Comparison of ENCODE assay signal across 11 mouse cellular contexts in the genomic region with DNA sequence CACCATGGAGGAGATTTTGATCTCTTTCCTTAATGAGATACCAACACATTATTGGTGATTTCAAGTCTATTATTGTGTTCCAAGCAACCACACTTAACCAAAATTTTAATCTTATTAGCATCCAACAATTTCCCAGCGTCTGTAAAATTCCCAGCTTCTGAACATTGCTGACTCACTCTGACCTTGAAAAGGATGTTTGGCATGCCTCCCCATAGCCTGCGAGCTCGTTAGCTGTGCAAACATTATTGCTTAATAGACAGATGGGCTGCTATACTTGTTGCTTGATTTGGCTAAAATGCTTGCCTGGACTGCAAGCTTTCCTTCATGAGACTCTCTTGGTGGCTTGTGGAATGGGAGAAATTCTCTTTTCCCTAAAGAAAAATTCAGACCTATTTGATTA. TPM values are rescaled to one million over a fixed set of nuclear protein-coding genes. Genes with fewer than 3 reads are reported as not detected.
A peak's percentile ranks its signal among the peaks of the same experiment; 100 is the strongest.
DNase-seq lines count a peak whose midpoint lies in the region; TF ChIP-seq lines count a peak whose summit lies in the region.
"Had no signal": no experiment of that assay in that cellular context is flagged by ENCODE, and none has a peak within 500 bp of the region (broad histone marks: within the 10 kb centered on the region; RNA-seq: fewer than 3 reads in every experiment).

No protein-coding gene starts in this region.

- TF ChIP-seq CTCF in cerebellum, adult 2 months (IDR thresholded peaks at IDR 0.05; ENCODE audit: borderline replicate concordance, insufficient read depth, low read depth, low read length): no peak

- H3K4me1 ChIP-seq in cerebellum, adult 2 months (ENCODE audit: control insufficient read depth, insufficient read depth, low read length): no peaks in the 10 kb centered on the region
- H3K4me1 ChIP-seq: intestine, embryonic 15.5 days; lung, embryonic 15.5 days had no signal

- WGBS in cerebellum, adult 2 months: 21% methylated on average over 3 of the region's 3 CpGs

- no peak for TF ChIP-seq POLR2A in cerebellum, adult 2 months (IDR thresholded peaks at IDR 0.05; ENCODE audit: borderline replicate concordance, insufficient read depth, low read length)

- H3K4me3 ChIP-seq in cerebellum, adult 2 months (replicated peaks; ENCODE audit: insufficient read depth, low read depth, low read length): no peak overlapping the region
- H3K4me3 ChIP-seq: intestine, embryonic 15.5 days; lung, embryonic 15.5 days had no signal

- H3K27me3 ChIP-seq in cerebellum, adult 2 months (ENCODE audit: control insufficient read depth, insufficient read depth, low read length): no peaks in the 10 kb centered on the region
- H3K27me3 ChIP-seq: intestine, embryonic 15.5 days; lung, embryonic 15.5 days had no signal

- peak; percentile 55 to 87 for DNase-seq in adrenal gland, adult (ENCODE audit: inconsistent age in 2 of 2, low spot score in 1 of 2)
- DNase-seq in adrenal gland, postnatal 4 days (ENCODE audit: low spot score in 2 of 2): no peak
- DNase-seq in retina, adult 2 months (ENCODE audit: low read depth, low spot score): peak; percentile 6
- no peak for DNase-seq in retina, postnatal 1 day
- DNase-seq in kidney, postnatal 10 days: peak; percentile 22
- peak; percentile 21 for DNase-seq in skeletal muscle tissue, adult 2 months (ENCODE audit: low read depth, low spot score)
- DNase-seq in cerebellum, adult 2 months: no peak
- no peak for DNase-seq in cerebellum, postnatal 36 days
- DNase-seq: thymus, adult 18-20 months had no signal

- H3K27ac ChIP-seq in cerebellum, adult 2 months (ENCODE audit: insufficient read depth, low read length): no peak overlapping the region
- H3K27ac ChIP-seq: intestine, embryonic 15.5 days; lung, embryonic 15.5 days had no signal

RNA-seq across cellular contexts. Expression of a gene that starts 16.3 kb away (rescaled TPM):
- total RNA-seq in adrenal gland, postnatal 4 days (2021): 10 to 100 TPM in 1 of 2 experiments, 1 to 10 TPM in 1; 2.5 to 14.8 TPM
- polyA plus RNA-seq in cerebellum, adult 2 months (2012; rRNA removed): 1.5 and 2.9 TPM in 2 replicates

Comparison
In these comparisons a context has a peak if more than half of its experiments do, and no peak if none do; other contexts are left out.
1. DNase-seq: peak in adrenal gland, adult (2 of 2), retina, adult 2 months (single experiment), kidney, postnatal 10 days (single experiment) and skeletal muscle tissue, adult 2 months (single experiment); none in adrenal gland, postnatal 4 days (0 of 2), retina, postnatal 1 day (single experiment), cerebellum, adult 2 months (0 of 2) and cerebellum, postnatal 36 days (0 of 2).